Mouse (Mus musculus): ENCODE measurements around the gene Sphkap. TPM values are rescaled to one million over a fixed set of nuclear protein-coding genes. Genes with fewer than 3 reads are reported as not detected.

Gene Sphkap
- polyA plus RNA-seq, 1 experiment from 2014 or later: 15.4 TPM

DNA sequence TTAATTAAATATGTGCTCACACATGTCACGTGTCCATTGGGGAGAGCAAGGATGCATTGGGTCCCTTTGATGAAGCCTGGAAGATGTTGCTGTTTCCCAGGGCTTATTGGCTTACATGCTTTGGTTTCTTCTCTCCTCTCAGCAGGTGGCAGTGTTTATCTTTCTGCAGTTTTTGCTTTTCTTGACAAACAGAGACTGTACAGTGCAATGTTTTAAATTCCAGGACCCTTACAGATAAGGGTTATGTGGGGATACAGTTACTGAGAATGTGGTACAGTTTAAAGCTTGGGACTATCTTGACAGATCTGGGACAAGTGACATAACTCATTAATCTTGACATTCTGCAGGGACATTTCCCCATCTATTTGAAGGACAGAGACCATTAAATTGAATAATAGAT, 189.7 kb downstream of the Sphkap start:
- WGBS: 44% methylated on average over 1 of the region's 1 CpGs
- no peaks in the 10 kb centered on the region for H3K36me3 ChIP-seq (ENCODE audit: control insufficient read depth, insufficient read depth, low read length)
- H3K4me3 ChIP-seq (ENCODE audit: control insufficient read depth in 1 of 2, insufficient read depth in 1 of 2, low read depth in 1 of 2, low read length in 2 of 2): no peak overlapping the region
- H3K4me1 ChIP-seq (ENCODE audit: control insufficient read depth in 2 of 2, insufficient read depth in 2 of 2, low read length in 2 of 2): no peaks in the 10 kb centered on the region
- H3K27me3 ChIP-seq (ENCODE audit: control insufficient read depth, insufficient read depth, low read length): no peaks in the 10 kb centered on the region
- no peak overlapping the region for H3K27ac ChIP-seq (replicated peaks in 1 of 2; ENCODE audit: control insufficient read depth in 1 of 2, insufficient read depth in 1 of 2, low read depth in 2 of 2, low read length in 2 of 2)
- no peak overlapping the region for H3K9ac ChIP-seq (ENCODE audit: low read length)
- no peaks in the 10 kb centered on the region for H3K9me3 ChIP-seq (ENCODE audit: control insufficient read depth, low read length)
- no peak overlapping the region for H3K4me2 ChIP-seq (ENCODE audit: low read length)
- ATAC-seq (ENCODE audit: insufficient number of reproducible peaks, insufficient read depth, low FRiP score, low read depth): no peak

DNA sequence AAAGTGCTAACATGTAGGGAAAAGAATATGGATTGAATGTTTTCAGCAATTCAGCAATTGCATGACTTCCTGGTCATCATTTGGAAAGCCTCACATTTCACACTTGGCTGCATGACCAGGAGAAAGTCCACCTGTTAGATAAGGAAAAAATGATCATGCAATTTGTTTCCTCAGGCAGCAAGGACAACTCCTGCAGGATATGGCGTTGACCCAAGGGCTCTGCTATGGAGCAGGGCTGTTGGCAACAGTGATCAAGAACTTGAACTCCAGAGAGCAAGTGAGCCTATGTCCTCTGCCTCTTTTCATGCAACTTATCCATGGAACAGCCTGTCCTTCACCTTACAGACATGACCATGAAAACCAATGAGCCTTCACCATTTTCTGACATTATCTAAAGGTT, 198.0 kb downstream of the Sphkap start:
- H3K4me3 ChIP-seq (ENCODE audit: control insufficient read depth in 1 of 2, insufficient read depth in 1 of 2, low read depth in 1 of 2, low read length in 2 of 2): no peak overlapping the region
- ATAC-seq (ENCODE audit: insufficient number of reproducible peaks, insufficient read depth, low FRiP score, low read depth): no peak
- no peak overlapping the region for H3K27ac ChIP-seq (replicated peaks in 1 of 2; ENCODE audit: control insufficient read depth in 1 of 2, insufficient read depth in 1 of 2, low read depth in 2 of 2, low read length in 2 of 2)
- no peaks in the 10 kb centered on the region for H3K36me3 ChIP-seq (ENCODE audit: control insufficient read depth, insufficient read depth, low read length)
- no peaks in the 10 kb centered on the region for H3K27me3 ChIP-seq (ENCODE audit: control insufficient read depth, insufficient read depth, low read length)
- H3K9ac ChIP-seq (ENCODE audit: low read length): no peak overlapping the region
- WGBS: 64% methylated on average over 1 of the region's 1 CpGs
- peaks cover 0 to 3% of the 10 kb centered on the region in 2 experiments; a peak in 1 of 4 replicates for H3K4me1 ChIP-seq (ENCODE audit: control insufficient read depth in 2 of 2, insufficient read depth in 2 of 2, low read length in 2 of 2)
- no peak overlapping the region for H3K4me2 ChIP-seq (ENCODE audit: low read length)
- H3K9me3 ChIP-seq (ENCODE audit: control insufficient read depth, low read length): no peaks in the 10 kb centered on the region

Other genes with a start within 250 kb of the Sphkap start
- 0.20 TPM in 1 of 2 replicates, not detected in the other for gene Daw1, start 248.4 kb downstream of the Sphkap start, polyA plus RNA-seq (2014; fragmentation: Nextera tagmentation; extraction: Ambion mirVana)